ENCODE assay signal across 9 mouse cellular contexts in genomic region chr4:139220978-139221377, GRCm38 (mm10). TPM values are rescaled to one million over a fixed set of nuclear protein-coding genes. Genes with fewer than 3 reads are reported as not detected.
DNase-seq lines count a peak whose midpoint lies in the region; ATAC-seq and TF ChIP-seq lines count a peak whose summit lies in the region.
"Had no signal": no experiment of that assay in that cellular context is flagged by ENCODE, and none has a peak within 500 bp of the region (broad histone marks: within the 10 kb centered on the region; RNA-seq: fewer than 3 reads in every experiment).

No protein-coding gene starts in this region.

- H3K36me3 ChIP-seq in liver, embryonic 11.5 days (ENCODE audit: control insufficient read depth, insufficient read depth, low read length), result peaks cover 6% of the 10 kb centered on the region; the same call in 1 of the 2 replicates
- no peaks in the 10 kb centered on the region for H3K36me3 ChIP-seq in midbrain, embryonic 11.5 days (ENCODE audit: control insufficient read depth, insufficient read depth, low read length)

- 98% methylated on average over 4 of the region's 4 CpGs for WGBS in cerebellum, adult 2 months
- WGBS in liver, embryonic 11.5 days, result 87% methylated on average over 4 of the region's 4 CpGs
- 92% methylated on average over 4 of the region's 4 CpGs for WGBS in midbrain, embryonic 11.5 days

- peaks cover 32% of the 10 kb centered on the region for H3K4me1 ChIP-seq in cerebellum, adult 2 months (ENCODE audit: control insufficient read depth, insufficient read depth, low read length)
- H3K4me1 ChIP-seq in liver, embryonic 11.5 days (replicated peaks; ENCODE audit: control insufficient read depth, insufficient read depth, low read length), result peaks cover 11% of the 10 kb centered on the region
- peaks cover 6% of the 10 kb centered on the region; the same call in 1 of the 2 replicates for H3K4me1 ChIP-seq in midbrain, embryonic 11.5 days (ENCODE audit: control insufficient read depth, insufficient read depth, low read length)

- H3K27me3 ChIP-seq in cerebellum, adult 2 months (ENCODE audit: control insufficient read depth, insufficient read depth, low read length), result no peaks in the 10 kb centered on the region
- H3K27me3 ChIP-seq in liver, embryonic 11.5 days (replicated peaks; ENCODE audit: control insufficient read depth, insufficient read depth, low read length), result no peaks in the 10 kb centered on the region
- no peaks in the 10 kb centered on the region for H3K27me3 ChIP-seq in midbrain, embryonic 11.5 days (ENCODE audit: control insufficient read depth, insufficient read depth, low read length)

- H3K27ac ChIP-seq in cerebellum, adult 2 months (ENCODE audit: insufficient read depth, low read length), result no peak overlapping the region
- no peak overlapping the region for H3K27ac ChIP-seq in liver, embryonic 11.5 days (ENCODE audit: low read depth, low read length)
- no peak overlapping the region for H3K27ac ChIP-seq in midbrain, embryonic 11.5 days (ENCODE audit: low read depth, low read length)

- no peak for TF ChIP-seq CTCF in cerebellum, adult 2 months (IDR thresholded peaks at IDR 0.05; ENCODE audit: borderline replicate concordance, insufficient read depth, low read depth, low read length)

- TF ChIP-seq POLR2A in cerebellum, adult 2 months (IDR thresholded peaks at IDR 0.05; ENCODE audit: borderline replicate concordance, insufficient read depth, low read length), result no peak

- no peak for ATAC-seq in liver, embryonic 11.5 days (replicated peaks; ENCODE audit: low FRiP score)
- ATAC-seq in midbrain, embryonic 11.5 days (ENCODE audit: low FRiP score), result no peak

- DNase-seq in cerebellum, postnatal 10 days, result peak; percentile 49 to 58
- no peak for DNase-seq in cerebellum, adult 2 months
- DNase-seq in liver, result peak; percentile 38
- no peak for DNase-seq in liver, embryonic 11.5 days (ENCODE audit: low spot score)
- DNase-seq in T-cell, adult 2 months (ENCODE audit: low spot score), result peak; percentile 43
- DNase-seq in lung, postnatal 36 days, result peak; percentile 83
- DNase-seq in midbrain, embryonic 11.5 days (ENCODE audit: low spot score, missing footprints), result no peak
- DNase-seq in urinary bladder, postnatal 4 days (ENCODE audit: low spot score in 2 of 2), result no peak
- DNase-seq: layer of hippocampus, adult 9-11 months had no signal

- H3K9me3 ChIP-seq in liver, embryonic 11.5 days (ENCODE audit: control insufficient read depth, low read length), result no peaks in the 10 kb centered on the region
- no peaks in the 10 kb centered on the region for H3K9me3 ChIP-seq in midbrain, embryonic 11.5 days (ENCODE audit: control insufficient read depth, low read length)

- H3K4me2 ChIP-seq in liver, embryonic 11.5 days, result no peak overlapping the region
- H3K4me2 ChIP-seq in midbrain, embryonic 11.5 days, result no peak overlapping the region

- no peak overlapping the region for H3K9ac ChIP-seq in liver, embryonic 11.5 days (ENCODE audit: low read depth, low read length)
- no peak overlapping the region for H3K9ac ChIP-seq in midbrain, embryonic 11.5 days (ENCODE audit: low read length)

- H3K4me3 ChIP-seq in cerebellum, adult 2 months (replicated peaks; ENCODE audit: insufficient read depth, low read depth, low read length), result no peak overlapping the region
- no peak overlapping the region for H3K4me3 ChIP-seq in liver, embryonic 11.5 days (ENCODE audit: low read depth, low read length)
- H3K4me3 ChIP-seq in midbrain, embryonic 11.5 days (ENCODE audit: low read depth, low read length), result no peak overlapping the region

RNA-seq across cellular contexts. Expression of gene Capzb, which starts 28.3 kb away (rescaled TPM):
- polyA plus RNA-seq in cerebellum, adult 2 months (2012; rRNA removed), result 199 and 220 TPM in 2 replicates
- 250 and 257 TPM in 2 replicates for polyA plus RNA-seq in liver, embryonic 11.5 days (2014; fragmentation: Nextera tagmentation; extraction: Ambion mirVana)
- 244 and 249 TPM in 2 replicates for polyA plus RNA-seq in midbrain, embryonic 11.5 days (2014; fragmentation: Nextera tagmentation; extraction: Ambion mirVana)

Comparison
In these comparisons a context has a peak if more than half of its experiments do, and no peak if none do; other contexts are left out.
1. DNase-seq: peak in cerebellum, postnatal 10 days (2 of 2), liver (single experiment), T-cell, adult 2 months (single experiment) and lung, postnatal 36 days (single experiment); none in cerebellum, adult 2 months (0 of 2), liver, embryonic 11.5 days (single experiment), midbrain, embryonic 11.5 days (single experiment) and urinary bladder, postnatal 4 days (0 of 2).